Mouse (Mus musculus) neutrophil, adult 5-6 weeks (primary cell): ENCODE data around the gene Plk5. TPM values are rescaled to one million over a fixed set of nuclear protein-coding genes. Genes with fewer than 3 reads are reported as not detected.

ENCODE experiments used
- ATAC-seq: fragments of 151-379, 151-347 bp; 2 replicates; pipeline ENCODE4 v1.8.0; 2017; ENCODE audit warnings: mild to moderate bottlenecking, moderate TSS enrichment; ENCODE audit not compliant: insufficient number of reproducible peaks, poor library complexity, low FRiP score, severe bottlenecking; ENCODE audit errors: extremely low read depth
- total RNA-seq: library from RNA; stranded (forward); fragments of 200-1000 nt; gene quantifications from 2 replicates; pipeline ENCODE4 v1.2.3, GENCODE M21; 2017

Gene Plk5
- not detected in 2 replicates for total RNA-seq

- ATAC-seq = no peak
Observed at GRCm38 (mm10) chr10:80356001-80356682, at the start of gene Plk5. Gene Plk5, plus strand, starts transcription at chr10:80356459.

- no peak for ATAC-seq
Observed at GRCm38 (mm10) chr10:80311560-80311959, 44.7 kb upstream of the Plk5 start.

- ATAC-seq = no peak
Observed at GRCm38 (mm10) chr10:80312586-80313504, 43.4 kb upstream of the Plk5 start.

GRCm38 (mm10) chr10:80313627-80314201 lies 42.5 kb upstream of the Plk5 start:
- peak; percentile 60 for ATAC-seq

GRCm38 (mm10) chr10:80314494-80315001 lies 41.7 kb upstream of the Plk5 start:
- no peak for ATAC-seq

GRCm38 (mm10) chr10:80315315-80315714 lies 40.9 kb upstream of the Plk5 start:
- ATAC-seq = no peak

- ATAC-seq = no peak
Observed at GRCm38 (mm10) chr10:80316359-80316781, 39.9 kb upstream of the Plk5 start.

GRCm38 (mm10) chr10:80317011-80317410 lies 39.2 kb upstream of the Plk5 start:
- ATAC-seq = no peak

- peak; percentile 79 for ATAC-seq
Observed at GRCm38 (mm10) chr10:80320340-80320760, 35.9 kb upstream of the Plk5 start, which contains the start of gene 2310011J03Rik. Gene 2310011J03Rik, minus strand, starts transcription at chr10:80320537.

GRCm38 (mm10) chr10:80321014-80321669 lies 35.1 kb upstream of the Plk5 start:
- no peak for ATAC-seq

- no peak for ATAC-seq
Observed at GRCm38 (mm10) chr10:80321670-80322581, 34.3 kb upstream of the Plk5 start.

GRCm38 (mm10) chr10:80322811-80323211 lies 33.4 kb upstream of the Plk5 start:
- ATAC-seq = no peak

GRCm38 (mm10) chr10:80323261-80324119 lies 32.8 kb upstream of the Plk5 start:
- ATAC-seq = peak; percentile 21; the same call in 1 of the 2 replicates

- ATAC-seq = no peak
Observed at GRCm38 (mm10) chr10:80324120-80325037, 31.9 kb upstream of the Plk5 start.

GRCm38 (mm10) chr10:80325045-80325444 lies 31.2 kb upstream of the Plk5 start:
- ATAC-seq = no peak
